Mouse (Mus musculus) midbrain, embryonic 10.5 days (tissue): Measurements from ENCODE around the gene Ncan. TPM values are rescaled to one million over a fixed set of nuclear protein-coding genes. Genes with fewer than 3 reads are reported as not detected.
A peak's percentile ranks its signal among the peaks of the same experiment; 100 is the strongest.

Experiments used
- DNase-seq: peaks from one replicate; pipeline ENCODE4 v3.0.0-alpha.2; 2017; ENCODE audit warnings: low spot score
- H3K27ac ChIP-seq: fragments of 300-500 bp; sonication (generic); replicated peaks from 2 replicates; pipeline ENCODE4 v1.5.1; 2016; ENCODE audit warnings: mild to moderate bottlenecking
- H3K27me3 ChIP-seq: fragments of 300-500 bp; sonication (generic); 2 replicates; pipeline ENCODE4 v1.6.1; 2016; ENCODE audit warnings: low read depth, mild to moderate bottlenecking; ENCODE audit not compliant: poor library complexity, severe bottlenecking
- H3K36me3 ChIP-seq: fragments of 300-500 bp; sonication (generic); 2 replicates; pipeline ENCODE4 v1.6.1; 2016; ENCODE audit warnings: mild to moderate bottlenecking, moderate library complexity
- H3K4me1 ChIP-seq: fragments of 300-500 bp; sonication (generic); 2 replicates; pipeline ENCODE4 v1.6.1; 2016
- H3K4me3 ChIP-seq: fragments of 300-500 bp; sonication (generic); 2 replicates; pipeline ENCODE4 v1.5.1; 2016; ENCODE audit warnings: mild to moderate bottlenecking, moderate library complexity
- H3K9me3 ChIP-seq: fragments of 300-500 bp; sonication (generic); replicated peaks from 2 replicates; pipeline ENCODE4 v1.6.1; 2016; ENCODE audit warnings: mild to moderate bottlenecking
- WGBS: fragments of 180-500 bp; shearing (Covaris S2); methylation state at CpG from one replicate; pipeline ENCODE4 v1.1.7; 2016; 5-methylcytosine and 5-hydroxymethylcytosine counted together
- polyA plus RNA-seq: library from polyadenylated mRNA; unstranded; fragments of >200 nt; fragmentation: Nextera tagmentation; extraction: Ambion mirVana; gene quantifications from 2 replicates; pipeline ENCODE4 v1.2.1, GENCODE M21; 2016

The Ncan gene
- polyA plus RNA-seq, 1 experiment from 2014 or later, result 14.4 TPM

GRCm38 (mm10) chr8:70089296-70089960 lies 31.2 kb downstream of the Ncan start:
- Histone ChIP-seq H3K36me3 (no peaks in the 10 kb centered on the region), H3K9me3 (no peaks in the 10 kb centered on the region), H3K27me3 (peaks cover 72% of the 10 kb centered on the region), H3K27ac (no peak overlapping the region), H3K4me3 (peak overlapping the region; percentile 4; the same call in 1 of the 2 replicates), H3K4me1 (peaks cover 38% of the 10 kb centered on the region)
- WGBS, result 51% methylated on average over 9 of the region's 9 CpGs
- peak; percentile 37 for DNase-seq

DNA sequence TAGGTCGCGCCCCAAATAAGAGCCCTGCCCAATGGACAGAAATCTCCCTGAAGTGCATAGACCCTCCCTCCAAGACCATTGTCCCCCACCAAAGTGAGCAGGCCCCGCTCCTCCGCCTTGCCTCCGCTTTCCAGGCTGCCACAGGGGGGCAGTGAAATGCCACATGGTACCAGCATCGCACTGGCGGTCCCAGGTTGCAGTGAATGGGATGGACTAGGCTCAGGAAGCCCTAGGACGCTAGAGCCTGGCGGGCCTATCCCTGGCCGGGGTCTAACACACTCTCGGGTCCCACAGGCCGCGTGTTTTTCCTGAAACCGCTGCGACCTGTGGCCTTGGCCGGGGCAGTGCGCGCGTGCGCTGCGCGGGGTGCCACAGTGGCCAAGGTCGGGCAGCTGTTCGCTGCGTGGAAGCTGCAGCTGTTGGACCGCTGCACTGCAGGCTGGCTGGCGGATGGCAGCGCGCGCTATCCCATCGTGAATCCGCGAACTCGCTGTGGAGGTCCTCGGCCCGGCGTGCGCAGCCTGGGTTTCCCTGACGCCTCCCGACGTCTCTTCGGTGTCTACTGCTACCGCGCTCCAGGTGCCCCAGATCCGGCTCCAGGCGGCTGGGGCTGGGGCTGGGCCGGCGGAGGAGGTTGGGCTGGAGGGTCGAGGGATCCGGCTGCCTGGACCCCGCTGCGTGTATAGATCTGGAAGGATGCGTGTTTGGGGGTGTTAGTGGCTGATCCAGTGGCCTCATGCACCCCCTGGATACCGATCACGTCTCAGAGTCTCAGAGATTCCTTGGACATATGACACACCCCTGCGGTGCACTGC lies 32.6 kb downstream of the Ncan start:
- peaks cover 52% of the 10 kb centered on the region for H3K4me1 ChIP-seq
- 4% methylated on average over 56 of the region's 56 CpGs for WGBS

DNA sequence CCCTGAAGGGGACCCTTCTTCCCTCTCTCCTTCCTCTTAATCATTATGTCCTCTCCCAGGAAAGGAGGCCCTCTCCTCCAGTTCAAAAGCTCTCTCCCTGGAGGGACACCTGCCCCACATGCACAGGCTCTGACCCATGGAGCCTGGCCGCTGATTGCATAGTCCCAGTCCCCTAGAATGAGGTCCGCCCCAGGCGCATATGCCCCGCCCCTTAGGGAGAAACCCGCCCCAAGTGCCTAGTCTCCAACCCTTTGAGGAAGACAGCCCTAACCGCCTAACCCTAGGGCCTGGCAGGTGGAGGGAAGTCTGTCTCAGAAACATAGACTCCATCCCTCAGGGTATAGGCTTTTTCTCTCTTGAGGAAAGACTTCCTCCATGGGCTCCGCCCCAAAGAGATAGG lies 33.4 kb downstream of the Ncan start:
- 0 out of 2 replicates have a peak overlapping the region, but pooled peaks have one; percentile 59 for H3K4me3 ChIP-seq
- H3K36me3 ChIP-seq, result no peaks in the 10 kb centered on the region
- peaks cover 93% of the 10 kb centered on the region for H3K27me3 ChIP-seq
- H3K4me1 ChIP-seq, result peaks cover 53% of the 10 kb centered on the region
- WGBS, result 6% methylated on average over 7 of the region's 7 CpGs
- DNase-seq, result peak; percentile 16
- H3K9me3 ChIP-seq, result no peaks in the 10 kb centered on the region
- no peak overlapping the region for H3K27ac ChIP-seq

More for the DNA sequence above, 32.6 kb downstream of the Ncan start:
- H3K27ac ChIP-seq, result peak overlapping the region; percentile 28; the same call in 1 of the 2 replicates
- no peaks in the 10 kb centered on the region for H3K36me3 ChIP-seq
- peaks cover 86% of the 10 kb centered on the region for H3K27me3 ChIP-seq
- peak; percentile 77 for DNase-seq
- H3K9me3 ChIP-seq, result no peaks in the 10 kb centered on the region
- peak overlapping the region; percentile 59 for H3K4me3 ChIP-seq

DNA sequence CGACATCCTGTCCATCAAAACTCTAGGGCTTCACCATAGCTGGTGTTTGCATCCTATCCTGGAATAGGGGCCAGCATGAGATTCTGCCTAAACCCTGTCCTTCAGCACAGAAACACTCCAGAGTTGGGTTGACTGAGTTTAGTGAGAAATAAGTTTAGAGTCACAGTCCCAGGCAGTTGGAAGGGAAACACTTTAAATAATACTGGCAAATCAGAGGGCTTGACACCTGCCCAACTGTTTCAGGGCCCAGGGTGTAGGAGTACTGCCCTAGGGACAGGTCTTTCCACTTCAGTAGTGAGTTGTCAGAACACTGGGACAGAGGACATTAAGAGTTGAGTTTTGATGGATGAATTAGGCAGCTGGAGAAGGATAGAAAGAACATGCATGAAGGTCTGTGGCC lies 34.5 kb downstream of the Ncan start:
- Histone ChIP-seq H3K27ac (no peak overlapping the region), H3K4me3 (no peak overlapping the region), H3K27me3 (peaks cover 94% of the 10 kb centered on the region), H3K4me1 (peaks cover 53% of the 10 kb centered on the region), H3K9me3 (no peaks in the 10 kb centered on the region), H3K36me3 (no peaks in the 10 kb centered on the region)
- DNase-seq, result no peak
- 46% methylated on average over 1 of the region's 1 CpGs for WGBS

- Histone ChIP-seq H3K4me1 (peaks cover 44% of the 10 kb centered on the region), H3K27me3 (peaks cover 78% of the 10 kb centered on the region), H3K36me3 (0 out of 2 replicates have a peak, but pooled peaks cover 2% of the 10 kb centered on the region), H3K9me3 (no peaks in the 10 kb centered on the region), H3K27ac (no peak overlapping the region), H3K4me3 (peak overlapping the region; percentile 55)
- WGBS, result 1% methylated on average over 71 of the region's 71 CpGs
- DNase-seq, result peak; percentile 50
Measured at GRCm38 (mm10) chr8:70084191-70085065, 36.2 kb downstream of the Ncan start.

GRCm38 (mm10) chr8:70083285-70083684 lies 37.4 kb downstream of the Ncan start, which contains the start of gene Hapln4:
Hapln4 (plus strand) TSS chr8:70083457.
- no peaks in the 10 kb centered on the region for H3K9me3 ChIP-seq
- peak; percentile 76 for DNase-seq
- H3K27me3 ChIP-seq, result peaks cover 67% of the 10 kb centered on the region
- H3K4me1 ChIP-seq, result peaks cover 36% of the 10 kb centered on the region
- H3K27ac ChIP-seq, result no peak within 1 kb of the TSS
- H3K36me3 ChIP-seq, result 0 out of 2 replicates have a peak, but pooled peaks cover 2% of the 10 kb centered on the region
- under 1% methylated on average over 26 of the region's 26 CpGs for WGBS
- peak within 1 kb of the TSS; percentile 55 for H3K4me3 ChIP-seq

GRCm38 (mm10) chr8:70081976-70082375 lies 38.7 kb downstream of the Ncan start:
- no peak overlapping the region for H3K27ac ChIP-seq
- no peak overlapping the region for H3K4me3 ChIP-seq
- H3K27me3 ChIP-seq, result peaks cover 54% of the 10 kb centered on the region
- peaks cover 23% of the 10 kb centered on the region for H3K4me1 ChIP-seq
- 0 out of 2 replicates have a peak, but pooled peaks cover 2% of the 10 kb centered on the region for H3K36me3 ChIP-seq
- no peaks in the 10 kb centered on the region for H3K9me3 ChIP-seq
- 88% methylated on average over 2 of the region's 2 CpGs for WGBS
- DNase-seq, result no peak

GRCm38 (mm10) chr8:70073682-70074081 lies 47.0 kb downstream of the Ncan start:
- Histone ChIP-seq H3K4me3 (no peak overlapping the region), H3K36me3 (peaks cover 38% of the 10 kb centered on the region), H3K9me3 (no peaks in the 10 kb centered on the region), H3K27me3 (peaks cover 18% of the 10 kb centered on the region; the same call in 1 of the 2 replicates), H3K4me1 (peaks cover 9% of the 10 kb centered on the region), H3K27ac (no peak overlapping the region)
- 90% methylated on average over 1 of the region's 1 CpGs for WGBS
- no peak for DNase-seq

DNA sequence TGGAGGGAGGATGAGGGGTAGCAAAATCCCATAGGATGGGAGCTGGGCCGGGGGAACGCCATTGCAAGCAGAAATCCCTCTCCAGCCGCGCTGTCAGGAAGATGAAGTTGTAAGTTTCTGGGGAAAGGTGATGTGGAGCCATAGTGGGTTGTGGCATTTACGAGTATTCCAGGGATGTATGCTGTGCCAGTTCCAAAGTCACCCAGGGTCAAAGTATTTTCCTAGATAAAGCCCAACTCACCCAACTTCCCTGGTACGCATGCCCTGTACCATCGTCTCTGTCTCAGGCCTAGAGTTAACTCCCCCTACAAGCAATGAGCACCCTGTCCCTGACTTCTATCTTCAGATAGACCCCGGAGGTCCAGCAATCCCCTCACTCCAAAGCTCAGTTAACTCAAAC lies 47.6 kb downstream of the Ncan start:
- 66% methylated on average over 8 of the region's 8 CpGs for WGBS
- peaks cover 44% of the 10 kb centered on the region for H3K36me3 ChIP-seq
- H3K9me3 ChIP-seq, result no peaks in the 10 kb centered on the region
- H3K4me1 ChIP-seq, result peaks cover 9% of the 10 kb centered on the region
- peak overlapping the region; percentile 27; the same call in 1 of the 2 replicates for H3K4me3 ChIP-seq
- no peak for DNase-seq
- H3K27ac ChIP-seq, result no peak overlapping the region
- peaks cover 18% of the 10 kb centered on the region; the same call in 1 of the 2 replicates for H3K27me3 ChIP-seq

GRCm38 (mm10) chr8:70072441-70073069 lies 48.1 kb downstream of the Ncan start, which contains the start of gene Tm6sf2:
Tm6sf2 (plus strand) TSS chr8:70072924.
- H3K27me3 ChIP-seq, result peaks cover 18% of the 10 kb centered on the region; the same call in 1 of the 2 replicates
- no peaks in the 10 kb centered on the region for H3K9me3 ChIP-seq
- peaks cover 50% of the 10 kb centered on the region for H3K36me3 ChIP-seq
- H3K27ac ChIP-seq, result no peak within 1 kb of the TSS
- peak within 1 kb of the TSS; percentile 27; the same call in 1 of the 2 replicates for H3K4me3 ChIP-seq
- DNase-seq, result no peak
- 14% methylated on average over 23 of the region's 27 CpGs for WGBS
- peaks cover 9% of the 10 kb centered on the region for H3K4me1 ChIP-seq

DNA sequence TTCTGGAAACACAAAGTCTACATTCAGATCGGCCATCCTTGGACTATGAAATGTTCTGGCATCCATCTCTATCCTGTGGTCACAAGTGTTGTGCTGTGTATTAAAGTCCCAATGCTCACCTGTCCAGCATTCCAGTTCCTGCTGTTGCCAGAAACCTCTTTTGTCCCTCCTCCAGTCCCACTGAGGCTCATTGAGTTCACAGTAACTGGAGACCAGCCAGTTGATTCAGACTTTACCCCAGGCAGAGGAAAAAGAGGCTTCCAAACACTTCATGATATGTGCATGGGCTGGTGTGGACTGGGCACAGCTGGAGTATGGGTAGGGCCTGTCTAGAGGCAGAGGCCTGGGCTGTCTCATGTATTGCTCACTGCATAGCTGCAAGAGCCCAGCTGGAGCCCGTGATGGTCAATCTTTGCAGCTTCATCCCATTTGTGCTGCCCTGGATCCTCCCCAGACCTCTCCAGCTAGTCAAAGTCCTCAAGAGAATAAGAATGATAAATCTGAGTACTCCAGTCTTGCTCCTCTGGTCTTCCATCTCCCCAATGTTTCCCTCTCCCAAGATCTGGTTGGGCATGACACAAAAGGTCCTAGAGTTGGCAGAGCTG lies 48.7 kb downstream of the Ncan start:
- Histone ChIP-seq H3K36me3 (peaks cover 56% of the 10 kb centered on the region), H3K27ac (no peak overlapping the region), H3K27me3 (peaks cover 18% of the 10 kb centered on the region; the same call in 1 of the 2 replicates), H3K4me1 (peaks cover 9% of the 10 kb centered on the region), H3K9me3 (no peaks in the 10 kb centered on the region), H3K4me3 (no peak overlapping the region)
- WGBS, result 79% methylated on average over 2 of the region's 2 CpGs
- DNase-seq, result no peak
